Mouse (Mus musculus) forebrain, embryonic 10.5 days (tissue): ENCODE measurements around the gene Fbln1. TPM values are rescaled to one million over a fixed set of nuclear protein-coding genes. Genes with fewer than 3 reads are reported as not detected.
A peak's percentile ranks its signal among the peaks of the same experiment; 100 is the strongest.

ENCODE experiments used
- DNase-seq: peaks from one replicate; pipeline ENCODE4 v3.0.0-alpha.2; 2017; ENCODE audit warnings: low spot score; ENCODE audit errors: extremely low spot score
- H3K27ac ChIP-seq: fragments of 300-500 bp; sonication (generic); 2 replicates; pipeline ENCODE4 v1.5.1; 2016; ENCODE audit warnings: mild to moderate bottlenecking
- H3K27me3 ChIP-seq: fragments of 300-500 bp; sonication (generic); 2 replicates; pipeline ENCODE4 v1.6.1; 2016; ENCODE audit warnings: mild to moderate bottlenecking; ENCODE audit not compliant: poor library complexity, severe bottlenecking
- H3K36me3 ChIP-seq: fragments of 300-500 bp; sonication (generic); replicated peaks from 2 replicates; pipeline ENCODE4 v1.6.1; 2016; ENCODE audit warnings: mild to moderate bottlenecking, moderate library complexity
- H3K4me1 ChIP-seq: fragments of 300-500 bp; sonication (generic); 2 replicates; pipeline ENCODE4 v1.6.1; 2016
- H3K4me3 ChIP-seq: fragments of 300-500 bp; sonication (generic); 2 replicates; pipeline ENCODE4 v1.5.1; 2016; ENCODE audit warnings: mild to moderate bottlenecking, moderate library complexity
- H3K9me3 ChIP-seq: fragments of 300-500 bp; sonication (generic); 2 replicates; pipeline ENCODE4 v1.6.1; 2016; ENCODE audit warnings: mild to moderate bottlenecking, moderate library complexity
- WGBS: fragments of 180-500 bp; shearing (Covaris S2); methylation state at CpG from one replicate; pipeline ENCODE4 v1.1.7; 2016; 5-methylcytosine and 5-hydroxymethylcytosine counted together
- polyA plus RNA-seq: library from polyadenylated mRNA; unstranded; fragments of >200 nt; fragmentation: Nextera tagmentation; extraction: Ambion mirVana; gene quantifications from 2 replicates; pipeline ENCODE4 v1.2.1, GENCODE M21; 2016

The Fbln1 gene
- 154 and 157 TPM in 2 replicates for polyA plus RNA-seq

DNA sequence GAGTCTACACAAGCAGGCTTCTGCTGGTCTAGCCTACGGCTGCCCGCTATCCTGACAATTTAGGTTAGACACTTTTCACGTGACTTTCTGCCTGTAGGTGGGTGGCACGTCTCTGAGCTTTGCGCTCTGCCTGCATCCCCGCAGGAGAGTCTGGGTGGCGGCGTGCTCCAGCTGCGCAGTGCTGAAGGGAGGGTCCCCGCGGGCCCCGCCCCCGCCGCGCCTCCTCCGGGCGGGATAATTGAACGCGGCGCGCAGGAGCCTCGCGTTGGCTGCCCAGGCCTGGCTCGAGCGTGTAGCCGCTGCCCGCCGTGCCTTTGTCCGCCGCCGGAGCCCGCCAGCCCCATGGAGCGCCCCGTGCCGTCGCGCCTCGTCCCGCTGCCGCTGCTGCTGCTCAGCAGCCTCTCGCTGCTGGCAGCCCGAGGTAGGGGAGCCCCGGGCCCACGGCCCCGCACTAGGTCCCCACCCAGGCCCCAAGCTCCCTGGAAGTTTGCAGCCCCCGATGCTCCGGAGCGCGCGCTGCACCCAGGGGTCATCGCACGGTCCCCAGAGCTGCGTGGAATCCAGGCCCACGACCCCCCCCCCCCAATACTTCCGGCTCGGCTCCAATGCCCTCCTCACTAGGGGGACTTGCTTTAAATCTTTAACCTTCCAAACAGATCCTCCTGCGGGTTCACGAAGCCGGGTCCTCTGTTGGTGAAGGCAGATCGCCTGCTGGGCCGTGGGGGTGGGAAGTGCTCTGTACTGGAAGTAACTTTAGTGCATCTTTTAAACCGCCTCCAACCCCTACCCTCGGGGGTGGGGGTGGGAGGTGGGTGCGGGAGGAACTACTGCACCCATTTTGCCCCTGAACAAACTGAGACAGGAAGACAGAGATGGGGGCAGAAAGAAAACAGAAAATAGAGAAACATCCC is at the start of gene Fbln1:
Gene Fbln1 (plus strand): TSS at position 158 of the 911 bp plus-strand sequence.
- under 1% methylated on average over 64 of the region's 64 CpGs for WGBS
- peaks cover 21% of the 10 kb centered on the region for H3K9me3 ChIP-seq
- H3K36me3 ChIP-seq, result peaks cover 24% of the 10 kb centered on the region
- H3K4me3 ChIP-seq, result peak within 1 kb of the TSS; percentile 72
- peak; percentile 84 for DNase-seq
- peak within 1 kb of the TSS; percentile 98 for H3K27ac ChIP-seq
- H3K4me1 ChIP-seq, result peaks cover 57% of the 10 kb centered on the region
- H3K27me3 ChIP-seq, result peaks cover 37% of the 10 kb centered on the region

DNA sequence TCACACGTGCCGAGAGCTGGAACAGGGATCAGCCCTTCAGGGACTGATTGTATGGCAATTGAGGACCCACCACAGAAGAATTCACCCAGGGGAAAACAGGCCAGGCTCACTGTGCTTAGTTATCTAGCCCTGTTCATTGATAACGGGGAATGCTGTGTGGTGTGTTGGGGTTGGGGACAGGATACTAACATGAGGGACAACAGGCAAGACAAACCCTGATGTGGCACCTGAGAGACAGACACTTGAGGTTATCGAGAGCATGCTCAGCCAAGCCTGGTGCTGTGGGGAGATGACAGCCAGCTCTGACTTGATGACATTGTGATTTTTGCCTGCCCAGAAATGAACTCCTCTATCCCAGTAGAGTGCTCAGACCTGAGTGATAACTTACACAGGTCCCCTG is 49.6 kb upstream of the Fbln1 start:
- no peak overlapping the region for H3K4me3 ChIP-seq
- H3K4me1 ChIP-seq, result 0 out of 2 replicates have a peak, but pooled peaks cover 6% of the 10 kb centered on the region

DNA sequence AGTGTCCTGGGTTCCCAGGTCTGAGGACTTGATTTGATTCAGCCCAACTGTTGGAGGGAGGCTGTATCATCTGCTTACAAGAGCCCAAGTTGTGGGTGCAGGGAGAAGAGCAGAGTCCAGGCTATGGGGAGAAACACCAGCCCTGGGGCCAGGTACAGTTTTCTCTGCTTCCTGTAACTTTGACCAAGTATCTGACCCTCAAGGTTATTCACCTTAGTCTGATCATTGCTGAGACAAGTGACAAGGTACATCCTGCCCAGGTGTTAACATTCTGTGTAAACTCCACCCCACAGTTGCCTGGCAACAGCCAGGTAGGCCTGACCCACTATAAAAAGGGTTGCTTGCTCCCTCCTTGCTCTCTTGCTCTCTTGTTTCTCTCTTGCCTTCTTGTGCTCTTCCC is 44.3 kb upstream of the Fbln1 start:
- no peaks in the 10 kb centered on the region for H3K36me3 ChIP-seq
- peaks cover 33% of the 10 kb centered on the region for H3K4me1 ChIP-seq
- H3K27ac ChIP-seq, result no peak overlapping the region
- no peak overlapping the region for H3K4me3 ChIP-seq
- peaks cover 4% of the 10 kb centered on the region; the same call in 1 of the 2 replicates for H3K27me3 ChIP-seq
- DNase-seq, result no peak
- peaks cover 4% of the 10 kb centered on the region; the same call in 1 of the 2 replicates for H3K9me3 ChIP-seq

More for the DNA sequence above, 49.6 kb upstream of the Fbln1 start:
- Histone ChIP-seq H3K27me3 (peaks cover 7% of the 10 kb centered on the region; the same call in 1 of the 2 replicates), H3K36me3 (no peaks in the 10 kb centered on the region), H3K9me3 (peaks cover 4% of the 10 kb centered on the region; the same call in 1 of the 2 replicates), H3K27ac (no peak overlapping the region)
- DNase-seq, result no peak
- 72% methylated on average over 4 of the region's 4 CpGs for WGBS

DNA sequence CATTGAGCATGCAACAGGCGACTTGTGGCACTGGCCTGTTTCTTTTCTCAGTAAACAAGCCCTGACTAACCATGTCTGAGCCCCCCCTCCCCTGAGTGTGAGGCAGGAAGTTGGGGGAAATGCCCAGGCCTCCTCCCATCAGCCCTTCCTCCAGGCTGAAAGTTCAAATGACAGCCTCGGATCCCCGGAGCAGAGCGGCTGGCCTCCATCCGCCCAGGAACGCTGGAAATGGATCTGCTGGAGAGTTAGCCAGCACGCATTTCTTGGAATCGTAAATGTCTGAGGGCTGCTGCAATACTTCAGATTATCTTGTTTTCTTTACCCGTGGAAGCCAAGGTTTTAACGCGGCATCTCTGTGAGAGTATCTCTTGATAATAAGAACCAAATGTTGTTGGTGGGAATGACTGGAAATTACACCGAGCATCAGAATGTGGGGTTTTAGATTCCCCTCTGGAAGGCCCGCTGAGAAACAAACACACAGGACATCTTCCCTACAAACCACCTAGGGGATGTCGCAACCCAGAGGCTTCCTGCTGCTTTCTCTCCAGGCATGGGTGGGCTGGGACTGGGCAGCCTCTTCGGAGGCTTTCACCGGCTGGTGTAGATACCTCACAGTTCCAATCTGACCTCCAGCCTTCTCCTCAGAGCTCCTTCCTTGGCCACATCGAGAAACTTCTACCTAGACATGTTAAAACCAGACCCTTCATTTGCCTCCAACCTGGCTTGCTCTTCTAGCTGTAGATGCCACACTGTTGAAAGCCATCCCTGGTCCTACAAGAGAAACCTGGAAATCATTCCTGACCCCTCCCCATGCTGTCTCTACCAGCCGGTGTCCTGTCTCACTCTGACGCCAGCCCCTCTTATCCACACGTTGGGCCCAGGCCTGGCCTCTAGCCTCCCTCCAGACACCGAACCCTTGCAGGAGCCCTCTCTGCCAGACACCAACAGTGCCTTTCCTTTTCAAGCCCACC is 42.8 kb upstream of the Fbln1 start:
- peak overlapping the region; percentile 27; the same call in 1 of the 2 replicates for H3K27ac ChIP-seq
- no peak for DNase-seq
- peaks cover 46% of the 10 kb centered on the region for H3K4me1 ChIP-seq
- no peaks in the 10 kb centered on the region for H3K36me3 ChIP-seq
- H3K4me3 ChIP-seq, result no peak overlapping the region
- peaks cover under 1% of the 10 kb centered on the region; the same call in 1 of the 2 replicates for H3K9me3 ChIP-seq
- H3K27me3 ChIP-seq, result peaks cover 4% of the 10 kb centered on the region; the same call in 1 of the 2 replicates
- WGBS, result 63% methylated on average over 21 of the region's 21 CpGs

DNA sequence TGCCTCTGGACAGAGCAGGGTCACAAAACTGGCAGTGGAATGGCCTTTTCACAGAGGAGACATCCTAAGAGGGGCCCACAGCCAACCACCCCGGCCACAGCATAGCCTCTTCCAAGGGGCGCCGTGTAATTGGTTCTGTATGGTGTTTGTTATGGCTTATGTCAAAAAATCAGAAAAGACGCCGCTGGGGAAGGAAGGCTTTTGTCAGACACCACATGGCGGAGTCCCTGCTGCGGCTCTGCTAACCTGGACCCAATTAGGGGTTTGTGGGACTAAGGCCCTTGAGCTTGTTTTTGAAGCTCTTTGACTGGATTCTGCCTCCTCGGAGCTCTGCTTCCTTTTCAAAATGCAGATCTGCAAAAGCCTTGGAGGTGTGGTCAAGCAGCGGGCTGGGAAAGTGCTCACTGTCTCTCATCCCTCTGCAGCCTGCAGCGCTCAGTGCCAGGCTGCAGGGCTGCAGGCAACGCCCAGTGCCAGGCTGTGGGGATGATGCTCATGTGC is 39.3 kb upstream of the Fbln1 start:
- Histone ChIP-seq H3K4me3 (peak overlapping the region; percentile 2; the same call in 1 of the 2 replicates), H3K27ac (peak overlapping the region; percentile 65), H3K36me3 (no peaks in the 10 kb centered on the region), H3K4me1 (peaks cover 46% of the 10 kb centered on the region), H3K27me3 (peaks cover 10% of the 10 kb centered on the region; the same call in 1 of the 2 replicates), H3K9me3 (no peaks in the 10 kb centered on the region)
- DNase-seq, result peak; percentile 68
- 19% methylated on average over 11 of the region's 11 CpGs for WGBS

DNA sequence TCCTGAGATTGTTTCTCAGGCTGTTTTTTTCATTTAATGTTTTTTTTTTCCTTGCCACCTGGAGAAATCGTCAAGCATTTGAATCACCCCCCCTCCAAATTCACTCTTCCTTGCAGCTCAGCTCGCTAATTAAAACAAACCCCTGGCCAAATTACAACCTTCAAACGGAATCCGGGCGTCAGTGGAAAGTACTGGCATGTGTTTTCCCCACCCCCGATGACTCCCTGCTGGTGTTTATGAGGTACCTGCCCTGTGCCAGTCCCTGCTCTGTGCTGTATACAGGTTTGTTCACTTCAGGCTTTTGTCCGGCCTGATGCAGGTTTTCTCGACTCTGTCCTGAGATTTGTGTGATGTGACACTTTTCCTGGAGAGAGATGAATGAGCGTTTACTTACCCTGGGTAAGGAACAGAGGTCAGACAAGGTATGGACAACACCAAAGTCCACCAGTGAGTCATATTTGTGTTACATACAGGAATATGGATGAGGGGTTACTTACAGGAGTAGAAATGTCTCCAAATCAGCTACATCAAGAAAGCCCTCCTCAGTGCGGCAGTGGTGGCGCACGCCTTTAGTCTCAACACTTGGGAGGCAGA is 38.6 kb upstream of the Fbln1 start:
- WGBS, result 44% methylated on average over 12 of the region's 12 CpGs
- Histone ChIP-seq H3K27ac (peak overlapping the region; percentile 65), H3K4me3 (peak overlapping the region; percentile 2; the same call in 1 of the 2 replicates), H3K9me3 (no peaks in the 10 kb centered on the region), H3K4me1 (peaks cover 46% of the 10 kb centered on the region), H3K27me3 (peaks cover 10% of the 10 kb centered on the region; the same call in 1 of the 2 replicates), H3K36me3 (no peaks in the 10 kb centered on the region)
- DNase-seq, result no peak

DNA sequence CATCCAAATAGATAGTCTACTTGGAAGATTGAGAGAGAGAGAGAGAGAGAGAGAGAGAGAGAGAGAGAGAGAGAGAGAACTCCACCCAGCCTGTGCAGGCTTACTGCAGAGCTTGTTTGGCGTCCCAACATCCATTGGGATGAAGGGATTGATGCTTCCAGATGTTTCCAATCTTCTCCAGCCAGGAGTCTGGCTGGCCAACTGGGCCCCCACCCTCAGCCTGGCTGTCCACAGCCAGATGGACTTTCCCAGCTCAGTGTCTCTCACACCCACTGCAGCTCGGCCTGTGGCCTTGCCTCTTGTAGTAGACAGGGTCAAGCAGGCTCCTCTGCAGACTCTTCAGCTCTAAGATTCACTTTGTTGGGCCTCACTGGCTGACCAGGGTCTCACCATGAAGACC is 33.7 kb upstream of the Fbln1 start:
- no peak overlapping the region for H3K27ac ChIP-seq
- no peak for DNase-seq
- peaks cover 7% of the 10 kb centered on the region for H3K4me1 ChIP-seq
- H3K27me3 ChIP-seq, result peaks cover 6% of the 10 kb centered on the region; the same call in 1 of the 2 replicates
- whole genome bisulfite sequencing, result 77% methylated on average over 2 of the region's 2 CpGs
- no peak overlapping the region for H3K4me3 ChIP-seq
- no peaks in the 10 kb centered on the region for H3K9me3 ChIP-seq
- H3K36me3 ChIP-seq, result no peaks in the 10 kb centered on the region

DNA sequence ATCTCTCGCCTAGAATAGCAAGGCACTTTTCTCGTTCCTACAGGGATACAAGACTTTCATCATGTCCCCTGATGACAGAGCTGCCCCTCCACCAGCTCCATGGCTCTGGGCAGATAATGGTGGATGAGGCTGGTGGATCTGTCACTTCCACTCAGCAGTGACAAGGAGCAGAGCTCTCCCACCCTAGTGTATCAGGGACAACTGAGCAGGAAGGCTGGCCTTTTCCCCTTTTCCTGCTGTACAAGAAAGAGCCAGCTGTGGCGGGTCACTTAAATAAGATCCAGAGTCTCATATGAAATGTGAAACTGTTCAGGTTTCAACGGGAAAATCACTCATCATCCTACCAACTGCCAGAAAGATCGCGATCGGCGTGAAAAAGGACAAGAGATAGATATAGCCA is 32.3 kb upstream of the Fbln1 start:
- no peaks in the 10 kb centered on the region for H3K9me3 ChIP-seq
- H3K36me3 ChIP-seq, result no peaks in the 10 kb centered on the region
- no peak overlapping the region; the same call in 1 of the 2 replicates for H3K27ac ChIP-seq
- DNase-seq, result no peak
- no peaks in the 10 kb centered on the region for H3K4me1 ChIP-seq
- WGBS, result 90% methylated on average over 8 of the region's 8 CpGs
- H3K27me3 ChIP-seq, result peaks cover 3% of the 10 kb centered on the region; the same call in 1 of the 2 replicates
- H3K4me3 ChIP-seq, result no peak overlapping the region

DNA sequence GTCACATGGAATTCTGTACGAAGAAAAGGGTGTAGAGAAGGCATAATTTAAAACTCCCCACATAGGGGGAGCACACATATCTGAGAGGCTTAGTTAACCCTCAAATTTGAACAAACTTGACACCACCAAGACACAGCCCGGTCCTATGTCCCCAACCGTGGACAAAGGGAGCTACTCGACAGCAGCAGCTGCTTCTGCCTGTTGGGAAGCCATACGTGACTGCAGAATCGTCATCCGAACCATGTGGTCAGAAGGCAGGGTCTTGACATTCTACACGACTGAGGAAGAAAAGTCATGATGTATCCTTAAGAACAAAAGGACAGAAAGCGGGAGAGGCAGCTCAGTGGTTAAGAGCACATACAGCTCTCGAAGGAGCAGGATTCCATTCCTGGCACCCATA is 31.7 kb upstream of the Fbln1 start:
- Histone ChIP-seq H3K36me3 (no peaks in the 10 kb centered on the region), H3K27ac (no peak overlapping the region), H3K27me3 (no peaks in the 10 kb centered on the region), H3K4me3 (no peak overlapping the region), H3K4me1 (no peaks in the 10 kb centered on the region), H3K9me3 (no peaks in the 10 kb centered on the region)
- no peak for DNase-seq
- 86% methylated on average over 10 of the region's 10 CpGs for WGBS

DNA sequence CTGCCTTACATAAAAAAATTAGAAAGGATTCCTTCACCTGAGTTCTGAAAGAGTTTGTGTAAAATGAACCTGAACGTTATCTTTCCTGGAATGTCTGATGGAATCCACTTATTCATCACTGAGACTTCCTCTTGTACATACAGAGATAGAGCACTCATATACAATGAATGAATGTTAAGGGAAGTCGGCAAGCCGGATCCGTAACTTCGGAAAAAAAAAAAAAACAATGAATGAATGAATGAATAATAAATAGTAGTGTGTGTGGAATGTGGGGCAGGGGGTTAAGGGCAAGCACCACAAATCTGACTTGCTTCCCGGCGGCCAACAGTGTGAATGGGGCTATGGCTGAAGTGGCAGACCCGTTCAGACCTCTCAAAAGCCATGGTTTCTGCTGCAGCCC is 28.2 kb upstream of the Fbln1 start:
- DNase-seq, result peak; percentile 51
- no peak overlapping the region for H3K4me3 ChIP-seq
- H3K27me3 ChIP-seq, result no peaks in the 10 kb centered on the region
- no peaks in the 10 kb centered on the region for H3K36me3 ChIP-seq
- H3K4me1 ChIP-seq, result no peaks in the 10 kb centered on the region
- no peaks in the 10 kb centered on the region for H3K9me3 ChIP-seq
- no peak overlapping the region for H3K27ac ChIP-seq
- WGBS, result 84% methylated on average over 8 of the region's 8 CpGs

DNA sequence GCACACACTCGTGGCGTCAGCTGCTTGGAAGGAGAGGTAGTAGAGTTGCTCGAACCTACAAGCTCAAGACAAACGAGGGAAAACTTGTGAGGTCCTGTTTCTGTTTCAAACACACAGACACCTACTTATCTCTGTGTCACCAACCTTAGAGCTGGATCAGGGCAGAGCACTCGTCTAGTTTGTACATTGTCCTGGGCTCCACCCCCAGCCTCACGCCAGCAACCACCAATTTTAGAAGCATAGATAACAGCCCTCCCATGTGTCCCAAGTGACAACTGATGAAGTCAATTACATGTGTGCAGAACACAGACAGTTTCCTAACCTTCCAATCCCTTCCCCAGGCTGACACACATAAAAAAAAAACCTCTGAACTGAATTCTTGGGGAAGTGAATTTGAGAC is 27.6 kb upstream of the Fbln1 start:
- Histone ChIP-seq H3K27me3 (no peaks in the 10 kb centered on the region), H3K4me3 (no peak overlapping the region), H3K27ac (no peak overlapping the region), H3K4me1 (no peaks in the 10 kb centered on the region), H3K9me3 (no peaks in the 10 kb centered on the region), H3K36me3 (no peaks in the 10 kb centered on the region)
- 85% methylated on average over 6 of the region's 6 CpGs for WGBS
- no peak for DNase-seq
